Mouse (Mus musculus): Measurements from ENCODE around the gene Marc1. TPM values are rescaled to one million over a fixed set of nuclear protein-coding genes. Genes with fewer than 3 reads are reported as not detected.

Gene Marc1
- total RNA-seq, 2 experiments from 2014 or later: 0.35 TPM; not detected in 1

DNA sequence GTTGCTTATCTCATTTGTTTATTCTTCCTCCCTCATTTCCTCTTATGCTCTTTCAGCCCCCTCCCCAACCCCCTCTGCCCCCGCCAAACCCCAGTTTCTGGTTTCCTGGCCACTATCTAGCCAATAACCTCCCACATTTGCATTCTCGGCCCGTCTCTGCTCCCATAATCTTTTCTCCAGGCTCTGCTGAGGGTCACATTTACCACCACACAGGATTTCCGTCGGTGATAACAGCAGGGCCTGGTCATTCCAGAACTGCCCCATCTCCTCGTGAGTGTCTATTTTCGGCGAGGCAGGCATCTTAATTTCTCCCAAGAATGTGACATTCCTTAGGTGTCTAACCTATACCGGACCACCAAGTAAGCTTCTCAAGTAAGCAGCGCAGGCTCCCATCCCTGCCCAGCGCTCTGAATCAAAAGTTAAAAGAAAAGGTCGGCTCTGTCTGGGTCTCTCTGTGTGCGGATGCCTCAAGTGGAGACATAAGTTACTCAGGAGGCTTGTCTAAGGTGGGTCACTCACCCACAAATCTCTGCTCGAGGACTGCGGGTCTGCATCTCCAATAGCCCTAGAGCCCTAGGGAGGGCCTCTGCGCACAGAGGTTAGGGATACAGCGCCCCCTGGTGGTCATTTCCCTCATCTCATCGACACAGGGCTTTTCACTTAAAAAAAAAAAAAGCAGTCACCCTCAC lies 39.8 kb downstream of the Marc1 start:
- peak; percentile 60 to 63 for DNase-seq (ENCODE audit: low spot score in 2 of 2)

DNA sequence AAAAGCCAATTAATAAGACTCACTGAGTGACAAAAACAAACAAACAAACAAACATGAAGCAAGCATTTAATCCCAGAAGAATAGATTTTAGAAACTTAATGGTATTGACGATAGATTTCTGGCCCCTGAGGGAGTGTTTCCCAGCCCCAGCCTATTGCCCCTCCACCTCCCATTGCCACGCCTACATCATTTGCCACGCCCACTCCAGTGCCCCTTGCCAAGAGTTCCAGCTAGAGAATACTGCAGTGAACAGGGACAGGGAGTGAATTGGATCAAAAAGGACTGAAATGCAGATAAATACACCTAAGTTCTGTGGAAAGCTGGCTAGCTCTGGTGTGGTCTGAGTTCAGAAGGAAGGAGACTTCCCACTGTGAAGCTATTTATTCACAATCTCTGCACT lies 47.2 kb downstream of the Marc1 start:
- no peak for DNase-seq (ENCODE audit: low spot score in 2 of 2)

DNA sequence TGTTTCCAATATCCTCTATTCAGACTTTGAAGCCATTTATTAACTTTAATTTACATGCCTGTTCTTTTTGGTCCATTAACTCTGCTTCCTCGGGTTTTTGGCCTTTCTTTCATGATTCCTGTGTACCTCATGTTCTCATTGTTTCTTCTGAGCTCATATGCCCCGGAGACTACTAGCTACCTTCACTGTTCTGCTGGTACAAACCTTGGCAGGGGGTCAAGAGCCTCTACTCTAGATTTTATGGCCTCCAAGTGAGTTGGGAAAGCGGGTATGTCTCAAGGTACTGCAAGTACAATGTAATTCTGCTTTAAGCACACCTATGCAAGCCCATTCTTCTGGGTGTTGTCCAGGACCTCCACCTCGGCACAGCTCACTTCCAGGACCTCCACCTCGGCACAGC lies 48.2 kb downstream of the Marc1 start:
- DNase-seq (ENCODE audit: low spot score in 2 of 2): no peak

DNA sequence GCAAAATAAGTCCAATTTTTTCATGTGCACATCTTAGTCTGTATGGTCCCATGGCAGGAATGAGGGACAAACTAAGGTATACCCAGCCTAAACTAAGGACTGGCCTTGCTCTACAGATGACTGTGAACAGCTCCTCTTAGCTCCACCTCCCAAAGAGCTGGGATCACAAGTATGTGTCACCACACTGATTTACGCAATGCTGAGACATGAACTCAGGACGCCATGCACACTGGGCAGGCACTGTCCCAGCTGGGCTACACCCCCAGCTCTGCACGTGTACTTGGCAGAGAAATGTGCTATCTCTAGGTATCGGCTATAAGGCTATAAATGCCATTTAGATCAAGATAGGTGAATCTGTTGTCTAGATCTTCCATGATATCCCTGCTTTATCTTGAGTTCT lies 49.1 kb downstream of the Marc1 start:
- DNase-seq (ENCODE audit: low spot score in 2 of 2): no peak

DNA sequence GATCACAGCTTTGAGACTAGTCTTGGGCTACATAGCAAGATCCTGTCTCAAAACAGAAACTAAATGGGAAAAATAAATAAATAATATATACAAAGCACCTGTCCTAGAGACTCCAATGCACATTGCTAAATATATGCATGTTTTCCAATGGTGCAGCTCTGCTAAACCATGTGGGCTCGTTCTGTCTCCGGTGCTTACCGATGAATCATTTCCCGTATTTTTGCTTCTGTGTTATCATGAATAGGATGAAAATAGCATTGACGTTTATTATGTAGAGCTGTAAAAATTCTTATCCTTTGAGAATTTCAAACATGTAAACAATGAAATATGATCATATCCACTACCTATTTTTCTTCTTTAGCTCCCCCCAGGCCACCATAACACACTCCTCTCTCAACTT lies 58.4 kb downstream of the Marc1 start:
- no peak for DNase-seq (ENCODE audit: low spot score in 2 of 2)

DNA sequence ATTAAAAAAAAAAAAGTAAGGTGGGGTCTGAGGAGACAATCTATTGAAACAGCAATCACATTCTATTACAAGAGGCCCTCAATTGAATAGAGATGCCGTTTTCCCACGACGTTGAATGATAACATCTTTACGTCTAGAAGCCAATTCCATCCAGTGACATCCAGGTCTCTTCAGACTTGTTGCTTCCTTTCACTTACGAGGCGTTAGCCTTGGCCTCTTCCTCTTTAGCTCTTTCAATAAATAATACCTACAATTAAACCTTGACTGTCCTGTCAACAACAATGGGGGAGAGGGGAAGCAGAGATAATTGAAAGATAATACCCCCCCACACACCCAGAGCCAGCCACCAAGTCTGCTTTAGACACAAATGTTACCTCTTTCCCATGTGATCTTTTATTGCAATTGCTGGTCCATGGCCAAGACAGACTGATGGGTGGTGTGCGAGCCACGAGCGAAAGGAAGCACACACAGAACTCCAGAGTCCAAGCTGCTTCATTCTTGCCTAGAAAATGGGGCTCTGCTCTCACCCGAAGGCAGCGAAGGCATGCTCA lies 60.9 kb downstream of the Marc1 start:
- no peak for DNase-seq (ENCODE audit: low spot score in 2 of 2)

DNA sequence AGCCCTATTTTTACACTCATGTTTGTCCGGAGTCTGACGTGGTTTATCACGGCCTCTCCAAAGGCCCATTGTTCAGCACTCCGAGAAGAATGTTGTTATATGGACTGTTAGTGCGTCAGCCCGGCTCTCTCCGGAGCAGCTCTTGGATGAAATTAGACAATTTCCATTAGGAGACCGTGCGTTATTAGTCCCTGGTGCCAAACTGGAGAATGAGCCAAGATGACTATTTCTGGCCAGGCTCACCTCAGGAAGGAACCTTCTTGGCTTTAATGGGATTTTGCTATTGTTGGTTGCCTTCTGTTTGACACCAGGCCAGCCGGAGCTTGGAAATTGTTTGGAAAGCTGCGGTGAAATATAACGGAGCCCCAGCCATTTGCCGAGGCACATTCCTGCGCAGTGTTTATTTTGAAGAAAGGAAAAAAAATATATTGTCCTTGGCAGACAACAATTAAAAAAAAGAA lies 62.4 kb downstream of the Marc1 start:
- DNase-seq (ENCODE audit: low spot score in 2 of 2): no peak

DNA sequence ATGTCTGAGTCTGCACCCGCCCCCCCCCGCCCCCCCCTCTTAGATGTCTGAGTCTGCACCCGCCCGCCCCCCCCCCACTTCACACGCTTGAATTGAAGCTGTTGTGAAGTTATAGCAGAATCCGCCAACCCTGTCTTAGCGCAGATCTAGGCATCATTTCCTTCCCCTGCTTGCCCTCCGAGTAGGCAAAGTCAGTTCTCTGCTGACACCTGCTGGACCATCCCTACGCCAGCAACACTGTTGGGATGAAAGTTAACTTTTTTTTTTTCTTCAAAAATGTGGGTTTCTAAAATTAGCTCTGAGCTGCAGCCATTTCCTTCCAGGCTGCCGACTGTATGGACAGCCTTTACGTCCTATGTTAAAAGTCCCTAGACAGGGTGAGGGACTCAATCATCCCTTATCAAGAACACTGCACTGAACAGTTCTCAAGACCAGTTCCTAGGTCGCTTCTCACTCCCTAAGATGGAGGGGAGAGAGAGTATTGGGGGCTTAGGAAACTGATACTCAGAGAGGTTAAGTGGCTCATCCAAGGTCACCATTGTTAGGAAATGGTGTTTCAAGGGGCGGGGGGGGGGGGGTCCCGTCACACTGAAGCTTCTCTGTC lies 73.1 kb downstream of the Marc1 start:
- peak; percentile 28 to 70 for DNase-seq (ENCODE audit: low spot score in 2 of 2)

DNA sequence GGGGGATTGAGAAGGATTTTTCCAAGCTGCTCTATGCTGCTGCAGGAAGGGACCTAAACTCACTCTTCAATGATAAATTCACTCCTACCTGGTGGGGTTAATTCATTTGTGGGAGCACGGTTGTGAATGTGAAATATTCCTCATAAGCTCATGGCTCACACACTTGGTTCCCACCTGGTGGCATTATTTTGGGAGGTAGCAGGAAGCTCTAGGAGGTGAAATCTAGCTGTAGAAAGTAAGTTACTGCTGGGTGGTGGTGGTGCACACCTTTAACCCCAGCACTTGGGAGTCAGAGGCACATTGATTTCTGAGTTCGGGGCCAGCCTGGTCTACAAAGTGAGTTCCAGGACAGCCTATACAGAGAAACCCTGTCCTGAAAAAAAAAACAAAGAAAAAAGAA lies 73.9 kb downstream of the Marc1 start:
- DNase-seq (ENCODE audit: low spot score in 2 of 2): no peak

Small RNAs within 50 kb of the gene (microRNA-seq; reads per million reads assigned to microRNA genes)
- 513 to 554 reads per million in 2 experiments for gene Mir1981

Other genes starting within 250 kb of the Marc1 start
- 1 to 10 TPM; 1.2 to 2.6 TPM for gene Hlx, start 78.7 kb downstream of the Marc1 start, total RNA-seq (2021)
- 10 to 100 TPM; 93.0 to 97.6 TPM for gene Marc2, start 35.1 kb upstream of the Marc1 start, total RNA-seq (2021)
- 10 to 100 TPM in 1 of 2 experiments, 1 to 10 TPM in 1; 9.3 to 12.1 TPM for gene C130074G19Rik, start 71.9 kb upstream of the Marc1 start, total RNA-seq (2021)
- gene Mark1, start 188.3 kb upstream of the Marc1 start, total RNA-seq (2021): 10 to 100 TPM; 54.1 to 59.4 TPM

Data from layer of hippocampus, postnatal 14 days (tissue).